Mouse (Mus musculus) embryonic facial prominence, embryonic 12.5 days (tissue): ENCODE measurements at regions not wholly inside any gene's neighbourhood (a gene's known extent, or its start where the extent isn't known, plus 50 kb on each side); places are given as distances from the start of the nearest gene placed in this dataset.

ENCODE experiments used
- ATAC-seq: fragments of 200-750 bp; cut with Nextera tagmentation; 2 replicates; pipeline ENCODE4 v1.8.0; 2017; ENCODE audit not compliant: insufficient number of reproducible peaks, insufficient read depth, low FRiP score, low TSS enrichment
- H3K27ac ChIP-seq: fragments of 300-500 bp; sonication (generic); 2 replicates; pipeline ENCODE4 v1.5.1; 2016; ENCODE audit warnings: mild to moderate bottlenecking
- H3K27me3 ChIP-seq: fragments of 300-500 bp; sonication (generic); 2 replicates; pipeline ENCODE4 v1.6.1; 2016; ENCODE audit warnings: mild to moderate bottlenecking, moderate library complexity
- H3K36me3 ChIP-seq: fragments of 300-500 bp; sonication (generic); 2 replicates; pipeline ENCODE4 v1.6.1; 2016; ENCODE audit warnings: mild to moderate bottlenecking
- H3K4me1 ChIP-seq: fragments of 300-500 bp; sonication (generic); 2 replicates; pipeline ENCODE4 v1.6.1; 2016
- H3K4me2 ChIP-seq: fragments of 300-500 bp; sonication (generic); replicated peaks from 2 replicates; pipeline ENCODE4 v1.6.1; 2016; ENCODE audit warnings: mild to moderate bottlenecking, moderate library complexity
- H3K4me3 ChIP-seq: fragments of 300-500 bp; sonication (generic); 2 replicates; pipeline ENCODE4 v1.5.1; 2016; ENCODE audit warnings: mild to moderate bottlenecking
- H3K9ac ChIP-seq: fragments of 300-500 bp; sonication (generic); 2 replicates; pipeline ENCODE4 v1.6.1; 2016; ENCODE audit warnings: mild to moderate bottlenecking, moderate library complexity
- H3K9me3 ChIP-seq: fragments of 300-500 bp; sonication (generic); 2 replicates; pipeline ENCODE4 v1.6.1; 2016; ENCODE audit warnings: mild to moderate bottlenecking, moderate library complexity
- WGBS: fragments of 180-500 bp; shearing (Covaris S2); methylation state at CpG from one replicate; pipeline ENCODE4 v1.1.7; 2016; 5-methylcytosine and 5-hydroxymethylcytosine counted together

DNA sequence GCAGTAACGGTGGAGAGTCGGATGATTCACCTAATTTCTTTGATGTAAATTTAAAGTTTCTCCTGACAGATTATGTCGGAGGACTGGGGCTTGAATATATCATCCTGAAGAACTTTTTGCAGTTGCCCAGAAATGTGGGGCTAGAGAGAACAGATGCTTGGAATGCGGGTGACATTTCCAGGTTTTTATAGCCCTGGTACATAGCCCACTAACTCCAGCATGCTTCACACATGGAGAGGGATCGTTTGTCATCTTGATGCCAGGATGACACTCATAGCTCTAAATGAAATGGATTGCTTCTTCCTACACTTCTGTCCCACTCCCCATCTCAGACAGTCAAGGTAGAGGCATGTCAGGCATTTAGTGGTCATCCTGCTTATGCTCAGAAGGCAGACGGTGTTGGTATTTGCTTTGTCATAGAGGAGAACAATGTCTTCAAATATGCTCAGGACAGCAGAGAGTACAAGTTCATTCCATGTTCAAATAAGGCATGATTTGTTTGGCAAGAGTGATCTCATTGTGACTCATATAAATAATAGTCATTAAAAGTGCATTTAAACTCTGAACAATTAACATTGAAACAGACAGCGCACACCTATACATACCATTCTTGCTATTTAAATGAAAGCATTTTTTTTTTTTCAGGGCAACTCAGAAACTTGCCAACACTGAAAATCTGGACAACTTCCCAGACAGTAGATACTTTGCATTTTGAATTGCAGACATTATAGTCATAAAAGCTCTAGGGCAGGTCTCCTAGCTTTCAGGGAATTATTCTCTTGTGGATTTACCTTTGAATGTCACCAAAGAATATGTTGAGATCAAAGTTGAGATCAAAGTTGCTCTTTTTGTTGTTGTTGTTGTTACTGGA lies 171.7 kb upstream of the Ptbp2 start:
- H3K36me3 ChIP-seq = no peaks in the 10 kb centered on the region
- H3K9ac ChIP-seq = no peak overlapping the region
- no peak overlapping the region for H3K4me2 ChIP-seq
- H3K27me3 ChIP-seq = no peaks in the 10 kb centered on the region
- ATAC-seq = no peak
- H3K9me3 ChIP-seq = no peaks in the 10 kb centered on the region
- WGBS = 78% methylated on average over 7 of the region's 7 CpGs
- H3K4me1 ChIP-seq = no peaks in the 10 kb centered on the region
- no peak overlapping the region for H3K4me3 ChIP-seq
- H3K27ac ChIP-seq = no peak overlapping the region

DNA sequence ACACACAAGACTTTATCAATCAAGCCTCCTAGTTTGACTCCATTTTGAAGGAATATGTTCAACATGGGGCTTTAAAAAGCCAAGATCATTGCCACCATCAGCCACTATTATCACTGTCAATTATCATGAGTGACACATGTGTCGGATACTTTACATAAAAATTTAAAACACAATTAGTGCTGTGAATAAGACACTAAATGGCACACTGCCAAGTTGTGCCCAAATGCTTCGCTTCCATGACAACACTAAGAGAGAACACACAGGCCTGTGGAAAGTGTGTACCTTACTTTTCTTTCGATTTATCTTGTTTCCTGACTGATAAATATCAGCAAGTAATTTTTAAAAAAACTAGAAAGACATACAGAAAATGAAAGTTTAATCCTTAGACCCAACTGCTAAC lies 166.5 kb upstream of the Ptbp2 start:
- no peak overlapping the region for H3K4me2 ChIP-seq
- peaks cover 3% of the 10 kb centered on the region; the same call in 1 of the 2 replicates for H3K4me1 ChIP-seq
- no peak overlapping the region for H3K9ac ChIP-seq
- H3K4me3 ChIP-seq = no peak overlapping the region
- 82% methylated on average over 3 of the region's 3 CpGs for WGBS
- no peaks in the 10 kb centered on the region for H3K36me3 ChIP-seq
- H3K27me3 ChIP-seq = no peaks in the 10 kb centered on the region
- H3K27ac ChIP-seq = no peak overlapping the region
- ATAC-seq = no peak
- H3K9me3 ChIP-seq = no peaks in the 10 kb centered on the region

DNA sequence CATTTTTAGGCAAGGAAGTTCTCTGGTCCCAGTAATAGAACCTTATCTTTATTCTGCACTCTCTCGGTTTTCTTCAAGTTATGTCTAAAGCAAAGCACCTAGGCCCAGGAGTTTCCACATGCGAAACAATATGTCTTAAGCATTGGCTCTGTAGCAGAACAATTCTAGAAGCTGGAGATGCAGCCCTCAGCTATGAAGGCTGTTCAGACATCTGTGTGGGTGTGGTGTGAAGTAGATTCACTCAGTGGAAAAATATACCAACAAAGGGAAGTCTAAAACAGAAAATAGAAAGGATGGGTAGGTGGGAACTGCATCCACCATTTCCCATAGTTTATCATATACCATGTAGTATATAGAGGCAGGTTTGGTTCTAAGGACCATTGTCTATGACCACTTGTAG lies 165.8 kb upstream of the Ptbp2 start:
- H3K4me2 ChIP-seq = no peak overlapping the region
- ATAC-seq = no peak
- WGBS = 90% methylated on average over 2 of the region's 2 CpGs
- H3K27ac ChIP-seq = no peak overlapping the region
- no peaks in the 10 kb centered on the region for H3K27me3 ChIP-seq
- H3K9ac ChIP-seq = no peak overlapping the region
- H3K9me3 ChIP-seq = no peaks in the 10 kb centered on the region
- H3K4me3 ChIP-seq = no peak overlapping the region
- H3K36me3 ChIP-seq = no peaks in the 10 kb centered on the region
- H3K4me1 ChIP-seq = peaks cover 3% of the 10 kb centered on the region; the same call in 1 of the 2 replicates

DNA sequence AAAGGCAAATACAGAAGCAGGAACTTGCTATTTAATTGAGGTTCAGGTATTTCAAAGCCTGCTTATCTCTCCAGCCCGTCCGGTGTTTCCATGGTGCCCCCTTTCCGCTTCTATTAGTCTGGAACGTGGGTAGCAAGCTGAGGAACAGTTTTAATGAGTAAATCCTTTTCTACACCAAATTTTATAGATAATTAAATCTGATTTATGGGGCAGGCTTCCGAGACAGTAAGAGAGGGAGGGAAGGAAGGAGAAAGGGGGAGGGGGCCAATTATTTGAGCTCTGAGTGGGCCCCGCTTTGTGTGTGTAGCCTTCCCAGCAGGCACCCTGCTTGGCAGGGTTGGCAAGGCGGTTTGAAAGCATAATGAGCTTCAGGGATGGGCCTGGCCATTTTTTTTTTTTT lies 165.4 kb upstream of the Ptbp2 start:
- ATAC-seq = no peak
- Histone ChIP-seq H3K9ac (no peak overlapping the region), H3K27ac (no peak overlapping the region), H3K4me1 (peaks cover 3% of the 10 kb centered on the region; the same call in 1 of the 2 replicates), H3K4me2 (peak overlapping the region; percentile 45), H3K9me3 (no peaks in the 10 kb centered on the region), H3K27me3 (no peaks in the 10 kb centered on the region), H3K4me3 (no peak overlapping the region), H3K36me3 (no peaks in the 10 kb centered on the region)
- 28% methylated on average over 7 of the region's 7 CpGs for WGBS

DNA sequence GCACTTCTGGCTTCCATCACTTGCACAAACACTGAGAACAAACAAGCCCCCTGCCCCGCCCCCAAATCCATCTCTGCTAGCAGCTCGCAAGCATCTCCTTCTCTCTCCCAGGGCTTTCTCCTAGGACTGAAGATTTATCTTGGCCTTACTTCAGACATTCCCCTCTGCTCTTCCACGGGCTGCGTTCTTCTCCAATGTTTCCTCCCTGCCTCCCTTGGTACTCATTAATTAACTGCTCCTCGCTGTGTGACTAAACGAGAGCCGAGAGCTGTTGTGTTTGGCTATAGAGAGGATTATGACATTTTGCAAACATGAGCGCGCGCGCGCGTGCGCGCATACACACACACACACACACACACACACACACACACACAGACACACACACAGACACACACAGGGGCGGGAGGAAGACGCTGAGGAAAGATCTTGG lies 164.8 kb upstream of the Ptbp2 start:
- H3K9ac ChIP-seq = no peak overlapping the region
- H3K4me3 ChIP-seq = no peak overlapping the region; the same call in 1 of the 2 replicates
- WGBS = 33% methylated on average over 17 of the region's 17 CpGs
- ATAC-seq = no peak
- H3K36me3 ChIP-seq = no peaks in the 10 kb centered on the region
- no peak overlapping the region for H3K27ac ChIP-seq
- no peaks in the 10 kb centered on the region for H3K9me3 ChIP-seq
- H3K4me1 ChIP-seq = peaks cover 3% of the 10 kb centered on the region; the same call in 1 of the 2 replicates
- H3K27me3 ChIP-seq = no peaks in the 10 kb centered on the region
- H3K4me2 ChIP-seq = peak overlapping the region; percentile 45

DNA sequence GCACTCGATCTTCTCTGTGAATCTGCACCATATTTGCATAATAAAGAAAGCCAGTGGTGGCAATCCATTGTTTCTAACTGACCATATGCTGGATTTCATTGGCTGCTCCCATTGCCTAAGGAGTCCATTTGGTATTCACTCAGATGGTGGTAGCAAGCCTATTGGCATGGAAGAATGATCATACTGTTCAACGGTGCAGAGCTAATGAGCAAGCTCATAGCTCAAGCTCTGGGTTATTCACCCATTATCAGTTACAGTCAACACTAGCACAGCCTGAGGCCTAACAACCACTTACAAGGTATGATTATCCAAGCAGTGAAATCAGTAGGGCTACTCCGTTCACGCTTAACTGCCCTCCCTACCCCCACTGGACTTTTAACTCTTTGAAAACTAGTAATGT lies 162.9 kb upstream of the Ptbp2 start:
- Histone ChIP-seq H3K4me2 (no peak overlapping the region), H3K9ac (no peak overlapping the region), H3K36me3 (no peaks in the 10 kb centered on the region), H3K27ac (no peak overlapping the region), H3K27me3 (no peaks in the 10 kb centered on the region), H3K9me3 (no peaks in the 10 kb centered on the region), H3K4me3 (no peak overlapping the region), H3K4me1 (peaks cover 3% of the 10 kb centered on the region; the same call in 1 of the 2 replicates)
- 0 out of 2 replicates have a peak, but pooled peaks have one; percentile 22 for ATAC-seq
- 40% methylated on average over 4 of the region's 4 CpGs for WGBS

DNA sequence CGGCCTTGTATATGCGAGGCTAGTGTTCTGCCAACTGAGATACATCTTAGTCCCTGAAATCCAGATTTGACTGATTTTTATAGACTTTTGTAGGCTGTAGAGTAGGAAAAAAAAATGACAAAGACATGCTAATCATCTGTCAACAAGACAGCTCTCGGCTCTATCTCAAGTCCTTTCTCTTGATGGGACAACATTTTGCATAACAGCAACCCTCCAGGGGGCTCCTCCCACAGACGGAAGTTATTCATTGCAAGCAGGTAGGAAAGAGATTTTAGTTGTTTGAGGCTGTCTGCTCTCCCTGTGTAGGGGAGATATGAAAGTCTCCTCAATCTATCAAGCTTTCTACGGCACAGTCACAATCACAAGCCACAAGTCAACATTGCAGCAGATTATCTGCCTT lies 159.8 kb upstream of the Ptbp2 start:
- Histone ChIP-seq H3K9ac (no peak overlapping the region), H3K4me1 (peaks cover 2% of the 10 kb centered on the region; the same call in 1 of the 2 replicates), H3K36me3 (no peaks in the 10 kb centered on the region), H3K27ac (no peak overlapping the region), H3K4me2 (no peak overlapping the region), H3K9me3 (no peaks in the 10 kb centered on the region), H3K27me3 (no peaks in the 10 kb centered on the region), H3K4me3 (no peak overlapping the region)
- ATAC-seq = no peak
- 66% methylated on average over 5 of the region's 5 CpGs for WGBS

DNA sequence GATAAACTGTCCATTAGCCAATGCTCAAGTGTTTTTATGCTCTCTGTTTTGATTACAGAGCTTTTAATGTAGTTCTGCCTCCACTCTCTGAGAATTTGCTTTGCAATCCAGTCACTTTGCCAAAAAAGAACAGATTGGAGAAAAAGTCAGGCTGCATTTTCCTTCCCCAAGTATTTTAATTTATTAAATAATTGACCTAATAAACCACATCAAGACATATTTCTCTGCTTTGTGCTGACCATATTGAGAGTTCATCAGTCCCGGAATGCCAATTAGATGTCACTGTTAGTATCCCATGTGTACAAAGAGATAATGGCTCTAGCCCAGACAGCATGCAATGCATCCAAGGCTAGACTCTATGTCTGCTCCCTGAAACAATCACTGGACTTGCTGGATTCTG lies 154.8 kb upstream of the Ptbp2 start:
- Histone ChIP-seq H3K4me2 (no peak overlapping the region), H3K27me3 (no peaks in the 10 kb centered on the region), H3K4me3 (no peak overlapping the region), H3K9me3 (no peaks in the 10 kb centered on the region), H3K4me1 (no peaks in the 10 kb centered on the region), H3K36me3 (no peaks in the 10 kb centered on the region), H3K27ac (no peak overlapping the region), H3K9ac (no peak overlapping the region)
- WGBS = 86% methylated on average over 1 of the region's 1 CpGs
- ATAC-seq = no peak

DNA sequence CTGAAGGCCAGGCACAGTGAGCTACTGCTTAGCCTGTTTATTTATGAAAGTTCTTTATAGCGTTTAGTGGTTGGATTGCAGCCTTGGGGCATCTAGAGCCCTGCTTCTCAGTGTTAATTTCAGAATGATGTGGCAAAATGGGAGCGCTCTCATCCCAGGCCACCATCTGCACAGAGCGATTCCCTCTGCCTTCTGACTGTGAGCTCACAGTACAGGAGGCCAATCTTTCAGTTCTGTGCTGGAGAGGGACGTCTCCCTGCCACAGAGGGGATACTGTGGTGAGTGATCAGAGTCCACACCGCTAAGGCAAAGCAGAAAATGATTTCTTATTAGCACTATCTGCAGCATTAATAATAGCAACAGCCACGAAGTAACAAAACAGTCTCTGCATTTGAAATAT lies 154.2 kb upstream of the Ptbp2 start:
- Histone ChIP-seq H3K27ac (no peak overlapping the region), H3K4me3 (no peak overlapping the region), H3K27me3 (no peaks in the 10 kb centered on the region), H3K9me3 (no peaks in the 10 kb centered on the region), H3K4me2 (no peak overlapping the region), H3K4me1 (peaks cover 5% of the 10 kb centered on the region; the same call in 1 of the 2 replicates), H3K36me3 (no peaks in the 10 kb centered on the region), H3K9ac (no peak overlapping the region)
- no peak for ATAC-seq
- 64% methylated on average over 6 of the region's 6 CpGs for WGBS

DNA sequence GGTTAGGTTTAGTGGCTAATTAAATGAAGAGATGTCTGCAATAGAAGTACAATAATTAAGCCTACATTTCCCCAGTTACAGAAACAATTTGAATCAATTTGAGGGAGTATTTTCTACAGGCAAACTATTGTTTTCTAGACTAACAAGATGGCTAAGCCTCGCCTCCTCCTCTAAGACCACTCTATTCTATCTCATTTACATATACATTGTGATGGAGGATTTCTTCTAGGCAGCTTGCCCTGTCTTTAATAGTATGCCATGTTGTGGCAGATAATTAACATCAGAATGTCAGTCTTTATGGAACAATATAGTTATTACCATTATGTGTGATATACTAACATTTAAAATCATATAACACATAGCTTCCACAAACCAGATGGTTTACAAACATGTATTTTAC lies 152.3 kb upstream of the Ptbp2 start:
- Histone ChIP-seq H3K36me3 (no peaks in the 10 kb centered on the region), H3K4me1 (peaks cover 8% of the 10 kb centered on the region; the same call in 1 of the 2 replicates), H3K4me3 (no peak overlapping the region), H3K27ac (no peak overlapping the region), H3K9ac (no peak overlapping the region), H3K9me3 (no peaks in the 10 kb centered on the region), H3K4me2 (no peak overlapping the region), H3K27me3 (no peaks in the 10 kb centered on the region)
- 85% methylated on average over 1 of the region's 1 CpGs for WGBS
- no peak for ATAC-seq

DNA sequence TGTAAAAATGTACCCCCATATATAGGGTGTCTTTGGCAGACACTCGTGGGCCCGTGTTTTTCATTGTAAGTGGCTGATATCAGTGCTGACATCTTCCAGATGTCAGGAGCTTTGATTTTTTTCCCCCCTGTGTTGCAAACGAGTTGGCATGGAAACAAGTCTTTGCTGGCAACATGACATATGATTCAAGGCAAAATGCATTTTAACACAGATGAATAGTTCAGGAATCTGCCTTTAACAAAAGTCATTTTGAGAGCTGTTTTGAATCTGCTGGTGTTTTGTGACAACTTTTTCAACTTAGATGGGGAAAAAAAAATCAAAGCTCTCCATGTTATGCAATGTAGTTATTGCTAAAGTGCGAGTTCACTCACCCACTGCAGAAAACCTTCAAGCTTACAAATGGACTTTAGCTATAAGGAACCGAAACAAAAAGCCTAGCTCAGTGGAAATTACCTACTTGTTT lies 148.8 kb upstream of the Ptbp2 start:
- Histone ChIP-seq H3K27ac (no peak overlapping the region), H3K4me3 (no peak overlapping the region), H3K4me2 (no peak overlapping the region), H3K4me1 (peaks cover 8% of the 10 kb centered on the region; the same call in 1 of the 2 replicates), H3K9me3 (no peaks in the 10 kb centered on the region), H3K36me3 (no peaks in the 10 kb centered on the region), H3K9ac (no peak overlapping the region), H3K27me3 (no peaks in the 10 kb centered on the region)
- no peak for ATAC-seq
- 26% methylated on average over 5 of the region's 5 CpGs for WGBS

DNA sequence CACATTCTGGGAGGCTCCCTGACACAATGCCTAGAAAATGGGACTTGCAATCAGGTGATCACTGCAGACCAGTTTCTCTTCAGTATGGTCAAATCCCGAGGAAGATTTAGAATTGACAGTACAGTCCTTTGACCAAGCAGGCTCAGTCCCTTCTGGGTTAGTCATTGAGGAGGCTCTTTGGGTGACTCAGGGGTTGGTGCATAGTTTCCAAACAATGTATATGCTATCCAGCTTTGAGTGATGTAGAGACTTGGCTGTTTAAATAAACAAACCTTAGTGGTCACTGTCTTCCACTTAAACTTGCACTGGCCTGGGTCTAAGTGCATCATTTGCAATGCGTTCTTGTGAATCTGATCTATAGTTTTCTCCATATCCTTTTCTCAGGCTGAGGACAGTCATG lies 144.0 kb upstream of the Ptbp2 start:
- ATAC-seq = no peak
- H3K36me3 ChIP-seq = no peaks in the 10 kb centered on the region
- WGBS = 80% methylated on average over 2 of the region's 2 CpGs
- no peak overlapping the region for H3K27ac ChIP-seq
- no peak overlapping the region for H3K4me2 ChIP-seq
- H3K4me3 ChIP-seq = no peak overlapping the region
- no peaks in the 10 kb centered on the region for H3K9me3 ChIP-seq
- H3K9ac ChIP-seq = no peak overlapping the region
- H3K4me1 ChIP-seq = 0 out of 2 replicates have a peak, but pooled peaks cover 2% of the 10 kb centered on the region
- H3K27me3 ChIP-seq = no peaks in the 10 kb centered on the region
